Mouse (Mus musculus): ENCODE results near the gene Ptk7. TPM values are rescaled to one million over a fixed set of nuclear protein-coding genes. Genes with fewer than 3 reads are reported as not detected.
A peak's percentile ranks its signal among the peaks of the same experiment; 100 is the strongest.
"Not testable (repeated sequence)": the region's sequence is repeated elsewhere in the genome, so short reads cannot be mapped to it uniquely, and the experiment has no call there.

The Ptk7 gene
- polyA plus RNA-seq, 1 experiment from 2014 or later: 55.3 TPM

GRCm38 (mm10) chr17:46571005-46571404, 58.3 kb downstream of the Ptk7 start:
- ATAC-seq (ENCODE audit: low FRiP score): no peak
- Histone ChIP-seq H3K36me3 (replicated peaks) (peaks cover 91% of the 10 kb centered on the region), H3K9me3 (no peaks in the 10 kb centered on the region), H3K9ac (no peak overlapping the region), H3K27ac (no peak overlapping the region), H3K27me3 (no peaks in the 10 kb centered on the region), H3K4me1 (no peaks in the 10 kb centered on the region), H3K4me3 (replicated peaks) (no peak overlapping the region), H3K4me2 (no peak overlapping the region)
- 89% methylated on average over 11 of the region's 11 CpGs for WGBS

GRCm38 (mm10) chr17:46559146-46559545, 70.2 kb downstream of the Ptk7 start:
- Histone ChIP-seq H3K4me2 (no peak overlapping the region), H3K4me3 (replicated peaks) (no peak overlapping the region), H3K9ac (no peak overlapping the region), H3K27me3 (no peaks in the 10 kb centered on the region), H3K9me3 (no peaks in the 10 kb centered on the region), H3K27ac (no peak overlapping the region), H3K4me1 (peaks cover 16% of the 10 kb centered on the region), H3K36me3 (replicated peaks) (peaks cover 7% of the 10 kb centered on the region)
- 90% methylated on average over 6 of the region's 6 CpGs for WGBS
- ATAC-seq (ENCODE audit: low FRiP score): no peak

GRCm38 (mm10) chr17:46558151-46558550, 71.2 kb downstream of the Ptk7 start:
- no peaks in the 10 kb centered on the region for H3K27me3 ChIP-seq
- H3K4me3 ChIP-seq (replicated peaks): no peak overlapping the region
- H3K4me1 ChIP-seq: peaks cover 26% of the 10 kb centered on the region
- no peak for ATAC-seq (ENCODE audit: low FRiP score)
- H3K36me3 ChIP-seq (replicated peaks): no peaks in the 10 kb centered on the region
- WGBS: 87% methylated on average over 5 of the region's 5 CpGs
- H3K9ac ChIP-seq: no peak overlapping the region
- no peaks in the 10 kb centered on the region for H3K9me3 ChIP-seq
- H3K27ac ChIP-seq: no peak overlapping the region
- H3K4me2 ChIP-seq: no peak overlapping the region

- peak overlapping the region; percentile 96; the same call in 1 of the 2 replicates for H3K4me2 ChIP-seq
- H3K4me3 ChIP-seq (replicated peaks); ATAC-seq (ENCODE audit: low FRiP score): not testable (repeated sequence)
Measured at GRCm38 (mm10) chr17:46557321-46557720, 72.0 kb downstream of the Ptk7 start.

GRCm38 (mm10) chr17:46556584-46556945, 72.7 kb downstream of the Ptk7 start:
- WGBS: under 1% methylated on average over 11 of the region's 11 CpGs
- H3K9ac ChIP-seq: peak overlapping the region; percentile 99

More at GRCm38 (mm10) chr17:46557321-46557720, 72.0 kb downstream of the Ptk7 start:
- not testable (repeated sequence) for H3K9me3 ChIP-seq; H3K36me3 ChIP-seq (replicated peaks); H3K27me3 ChIP-seq; H3K27ac ChIP-seq; H3K9ac ChIP-seq
- H3K4me1 ChIP-seq: peaks cover 34% of the 10 kb centered on the region

GRCm38 (mm10) chr17:46555673-46556583, 73.4 kb downstream of the Ptk7 start, which contains the start of gene Srf:
Srf (minus strand) TSS chr17:46556175.
- peak within 1 kb of the TSS; percentile 92 for H3K27ac ChIP-seq

More at GRCm38 (mm10) chr17:46556584-46556945, 72.7 kb downstream of the Ptk7 start:
- Histone ChIP-seq H3K27ac (peak overlapping the region; percentile 92), H3K27me3 (no peaks in the 10 kb centered on the region), H3K4me1 (peaks cover 36% of the 10 kb centered on the region), H3K4me2 (peak overlapping the region; percentile 96), H3K9me3 (no peaks in the 10 kb centered on the region), H3K36me3 (replicated peaks) (peaks cover 7% of the 10 kb centered on the region), H3K4me3 (replicated peaks) (peak overlapping the region; percentile 98)
- peak; percentile 18 for ATAC-seq (ENCODE audit: low FRiP score)

GRCm38 (mm10) chr17:46554977-46555672, 74.2 kb downstream of the Ptk7 start:
- under 1% methylated on average over 75 of the region's 75 CpGs for WGBS
- Histone ChIP-seq H3K4me1 (peaks cover 36% of the 10 kb centered on the region), H3K27ac (peak overlapping the region; percentile 92), H3K9ac (peak overlapping the region; percentile 99), H3K4me3 (replicated peaks) (peak overlapping the region; percentile 98), H3K9me3 (no peaks in the 10 kb centered on the region), H3K4me2 (peak overlapping the region; percentile 96), H3K36me3 (replicated peaks) (peaks cover 22% of the 10 kb centered on the region), H3K27me3 (no peaks in the 10 kb centered on the region)
- peak; percentile 14 for ATAC-seq (ENCODE audit: low FRiP score)

More at GRCm38 (mm10) chr17:46555673-46556583, 73.4 kb downstream of the Ptk7 start, which contains the start of gene Srf:
- Histone ChIP-seq H3K4me2 (peak within 1 kb of the TSS; percentile 96), H3K9me3 (no peaks in the 10 kb centered on the region), H3K4me1 (peaks cover 36% of the 10 kb centered on the region), H3K27me3 (no peaks in the 10 kb centered on the region), H3K4me3 (replicated peaks) (peak within 1 kb of the TSS; percentile 98), H3K36me3 (replicated peaks) (peaks cover 14% of the 10 kb centered on the region), H3K9ac (peak within 1 kb of the TSS; percentile 99)
- peak; percentile 95 for ATAC-seq (ENCODE audit: low FRiP score)
- WGBS: under 1% methylated on average over 83 of the region's 87 CpGs

- peak overlapping the region; percentile 92; the same call in 1 of the 2 replicates for H3K27ac ChIP-seq
- H3K9ac ChIP-seq: peak overlapping the region; percentile 99
- H3K4me3 ChIP-seq (replicated peaks): peak overlapping the region; percentile 98
- peaks cover 26% of the 10 kb centered on the region for H3K36me3 ChIP-seq (replicated peaks)
- H3K4me2 ChIP-seq: peak overlapping the region; percentile 96
- H3K4me1 ChIP-seq: peaks cover 36% of the 10 kb centered on the region
- ATAC-seq (ENCODE audit: low FRiP score): no peak
- 2% methylated on average over 11 of the region's 11 CpGs for WGBS
- no peaks in the 10 kb centered on the region for H3K9me3 ChIP-seq
- H3K27me3 ChIP-seq: no peaks in the 10 kb centered on the region
Measured at GRCm38 (mm10) chr17:46554646-46554976, 74.7 kb downstream of the Ptk7 start.

- Histone ChIP-seq H3K9me3 (no peaks in the 10 kb centered on the region), H3K27ac (no peak overlapping the region), H3K9ac (peak overlapping the region; percentile 99), H3K27me3 (no peaks in the 10 kb centered on the region), H3K36me3 (replicated peaks) (peaks cover 31% of the 10 kb centered on the region), H3K4me3 (replicated peaks) (peak overlapping the region; percentile 98), H3K4me2 (peak overlapping the region; percentile 96), H3K4me1 (peaks cover 36% of the 10 kb centered on the region)
- WGBS: 78% methylated on average over 3 of the region's 3 CpGs
- no peak for ATAC-seq (ENCODE audit: low FRiP score)
Measured at GRCm38 (mm10) chr17:46553926-46554325, 75.4 kb downstream of the Ptk7 start.

GRCm38 (mm10) chr17:46553469-46553868, 75.8 kb downstream of the Ptk7 start:
- no peak for ATAC-seq (ENCODE audit: low FRiP score)
- Histone ChIP-seq H3K4me2 (peak overlapping the region; percentile 96), H3K9me3 (no peaks in the 10 kb centered on the region), H3K36me3 (replicated peaks) (peaks cover 35% of the 10 kb centered on the region), H3K27me3 (peaks cover 3% of the 10 kb centered on the region; the same call in 1 of the 2 replicates), H3K9ac (peak overlapping the region; percentile 50), H3K4me3 (replicated peaks) (peak overlapping the region; percentile 98), H3K4me1 (peaks cover 36% of the 10 kb centered on the region), H3K27ac (peak overlapping the region; percentile 87)
- 48% methylated on average over 11 of the region's 11 CpGs for WGBS

- H3K36me3 ChIP-seq (replicated peaks): peaks cover 40% of the 10 kb centered on the region
- peak overlapping the region; percentile 96 for H3K4me2 ChIP-seq
- peak; percentile 80 for ATAC-seq (ENCODE audit: low FRiP score)
- H3K9me3 ChIP-seq: no peaks in the 10 kb centered on the region
- peak overlapping the region; percentile 50 for H3K9ac ChIP-seq
- peaks cover 6% of the 10 kb centered on the region; the same call in 1 of the 2 replicates for H3K27me3 ChIP-seq
- H3K27ac ChIP-seq: peak overlapping the region; percentile 87
- H3K4me3 ChIP-seq (replicated peaks): peak overlapping the region; percentile 98
- H3K4me1 ChIP-seq: peaks cover 36% of the 10 kb centered on the region
- WGBS: 1% methylated on average over 24 of the region's 24 CpGs
Measured at GRCm38 (mm10) chr17:46552841-46553423, 76.4 kb downstream of the Ptk7 start.

- H3K4me2 ChIP-seq: peak overlapping the region; percentile 26
- no peak overlapping the region for H3K9ac ChIP-seq
- H3K9me3 ChIP-seq: no peaks in the 10 kb centered on the region
- ATAC-seq (ENCODE audit: low FRiP score): no peak
- H3K4me3 ChIP-seq (replicated peaks): no peak overlapping the region
- H3K27me3 ChIP-seq: peaks cover 14% of the 10 kb centered on the region; the same call in 1 of the 2 replicates
- peaks cover 38% of the 10 kb centered on the region for H3K4me1 ChIP-seq
- peaks cover 40% of the 10 kb centered on the region for H3K36me3 ChIP-seq (replicated peaks)
- peak overlapping the region; percentile 87 for H3K27ac ChIP-seq
- WGBS: 79% methylated on average over 7 of the region's 7 CpGs
Measured at GRCm38 (mm10) chr17:46552151-46552550, 77.2 kb downstream of the Ptk7 start.
